Mouse (Mus musculus): Measurements from ENCODE around the gene Sirt3.

Sirt3 gene

DNA sequence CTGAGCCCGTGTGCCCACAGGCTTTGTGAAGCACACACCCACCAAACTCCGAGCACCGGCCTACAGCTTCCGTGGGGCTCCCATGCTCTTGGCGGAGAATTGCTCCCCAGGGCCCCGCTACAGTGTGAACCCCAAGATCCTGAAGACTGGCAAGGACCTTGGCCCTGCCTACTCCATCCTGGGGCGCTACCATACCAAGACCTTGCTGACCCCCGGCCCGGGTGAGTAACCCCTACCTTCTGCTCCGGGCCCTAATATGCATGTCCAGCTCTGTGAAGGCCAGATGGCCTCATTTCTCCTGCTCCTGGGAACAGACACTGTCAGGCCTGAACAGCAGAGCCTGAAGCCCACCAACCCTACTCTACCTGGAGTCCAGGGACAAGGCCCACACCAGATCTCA is 33.5 kb downstream of the Sirt3 start:
- no peak for DNase-seq (ENCODE audit: low read depth, low spot score)

DNA sequence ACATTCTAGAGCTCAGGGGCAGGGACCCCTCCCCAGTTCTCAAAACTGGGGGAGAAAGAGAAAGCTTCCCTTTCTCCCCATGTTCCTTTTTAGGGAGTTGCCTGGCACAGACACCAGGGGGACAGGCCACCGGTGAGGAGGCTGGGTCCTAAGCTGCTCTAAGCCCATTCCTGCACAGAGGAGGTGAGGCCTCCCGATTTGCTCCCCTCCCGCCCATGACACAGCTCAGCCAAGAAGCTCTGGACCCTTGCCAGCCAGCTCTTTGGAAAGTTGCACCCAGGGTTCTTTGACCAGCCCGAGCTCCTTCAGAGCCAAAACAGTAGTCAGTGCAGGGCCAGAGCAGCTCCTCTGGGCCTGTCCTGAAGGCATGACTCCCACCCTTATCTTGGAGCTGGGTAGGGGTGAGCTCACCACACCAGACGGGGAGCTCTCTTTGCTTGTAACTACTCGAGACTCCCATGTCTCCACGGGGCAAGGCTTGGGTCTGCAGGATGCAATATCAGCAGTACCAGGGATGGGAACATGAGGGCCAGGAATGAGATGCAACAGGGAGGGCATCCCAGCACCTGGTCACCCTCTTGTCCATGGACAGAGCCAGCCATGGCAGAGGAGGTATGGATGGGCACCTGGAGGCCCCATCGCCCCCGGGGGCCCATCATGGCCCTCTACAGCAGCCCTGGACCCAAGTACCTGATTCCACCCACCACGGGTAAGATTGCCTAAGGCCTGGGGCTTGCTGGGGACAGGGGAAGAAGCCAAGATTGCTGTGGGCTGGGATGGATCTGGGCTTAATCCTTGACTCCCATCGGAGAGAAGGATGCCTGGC is 34.1 kb downstream of the Sirt3 start, which contains the start of gene Odf3:
Odf3 (plus strand) TSS at position 51 of the 826 bp plus-strand sequence.
- DNase-seq (ENCODE audit: low read depth, low spot score) = no peak

DNA sequence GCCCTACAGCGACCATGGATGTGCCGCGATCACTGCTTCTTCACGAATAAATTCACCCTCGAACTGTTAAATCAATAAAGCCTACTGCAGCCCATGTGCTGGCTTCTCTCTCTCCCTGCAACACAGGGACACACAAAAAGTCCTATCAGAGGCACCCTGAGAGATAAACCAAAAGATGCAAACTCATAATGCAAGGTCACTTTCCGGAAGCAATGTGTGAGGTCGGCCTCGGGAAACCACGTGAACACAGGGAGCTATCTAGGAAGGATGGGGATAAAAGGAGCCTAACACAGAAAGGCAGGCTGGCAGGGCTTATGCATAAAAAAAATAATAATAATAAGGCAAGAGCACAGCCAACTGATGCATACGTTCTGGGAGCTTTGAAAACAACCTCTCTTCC is 35.4 kb downstream of the Sirt3 start:
- no peak for DNase-seq (ENCODE audit: low read depth, low spot score)

DNA sequence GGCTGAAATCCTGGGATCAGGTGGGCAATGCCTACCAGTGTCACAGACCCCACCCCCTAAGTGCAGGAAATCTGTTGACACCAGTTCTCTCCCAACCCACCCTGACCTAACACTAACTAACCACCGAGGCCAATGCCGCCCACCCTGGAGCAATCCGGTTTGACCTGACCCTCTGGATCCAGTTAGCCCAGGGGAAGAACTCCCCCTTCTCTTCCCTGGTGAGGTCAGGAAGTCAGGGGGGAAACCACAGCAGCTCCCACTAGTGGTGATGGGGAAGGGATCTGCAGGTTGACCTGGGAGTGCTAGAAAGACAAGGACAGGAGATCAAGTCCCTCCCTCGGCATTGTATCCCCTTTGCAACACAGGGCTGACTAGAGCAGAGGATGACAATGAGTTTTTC is 36.4 kb downstream of the Sirt3 start:
- DNase-seq (ENCODE audit: low read depth, low spot score) = peak; percentile 62

DNA sequence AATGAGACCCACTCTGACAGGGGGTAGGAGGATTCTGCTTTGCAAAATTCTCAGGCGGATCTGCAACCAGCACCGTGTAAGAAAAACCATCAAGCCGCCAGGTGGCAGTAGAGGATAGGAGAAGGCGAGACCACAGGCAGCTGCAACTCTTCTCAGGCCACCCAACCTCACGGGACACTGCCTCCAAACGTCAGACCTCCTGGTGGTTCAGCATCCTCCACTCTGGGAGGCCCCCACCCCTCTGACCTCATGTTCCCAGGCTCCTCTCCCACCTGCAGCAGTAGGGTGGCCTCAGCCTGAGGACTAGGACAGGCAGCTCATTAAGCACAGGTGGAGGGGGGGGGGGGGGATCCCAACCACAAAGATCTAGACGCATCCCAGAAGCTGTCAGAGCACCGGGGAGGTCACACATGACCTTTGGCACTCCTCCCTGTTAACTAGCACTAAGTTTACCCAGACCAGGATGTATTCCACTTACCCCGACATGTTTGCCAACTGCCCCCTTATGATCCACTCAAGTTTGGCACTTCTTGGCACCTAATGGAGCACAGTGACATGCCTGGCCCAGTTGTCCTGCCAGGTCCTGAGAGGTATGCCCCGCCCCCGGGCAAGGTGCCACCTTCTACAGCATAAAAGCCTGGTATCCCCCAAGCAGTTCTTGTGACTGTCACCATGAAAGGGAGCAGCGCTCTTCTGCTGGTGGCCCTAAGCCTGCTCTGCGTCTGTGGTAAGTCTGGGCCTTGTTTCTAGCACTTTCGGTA is 37.0 kb downstream of the Sirt3 start, which contains the start of gene Scgb1c1:
Scgb1c1 (plus strand) TSS at position 643 of the 761 bp plus-strand sequence.
- peak; percentile 88 for DNase-seq (ENCODE audit: low read depth, low spot score)

DNA sequence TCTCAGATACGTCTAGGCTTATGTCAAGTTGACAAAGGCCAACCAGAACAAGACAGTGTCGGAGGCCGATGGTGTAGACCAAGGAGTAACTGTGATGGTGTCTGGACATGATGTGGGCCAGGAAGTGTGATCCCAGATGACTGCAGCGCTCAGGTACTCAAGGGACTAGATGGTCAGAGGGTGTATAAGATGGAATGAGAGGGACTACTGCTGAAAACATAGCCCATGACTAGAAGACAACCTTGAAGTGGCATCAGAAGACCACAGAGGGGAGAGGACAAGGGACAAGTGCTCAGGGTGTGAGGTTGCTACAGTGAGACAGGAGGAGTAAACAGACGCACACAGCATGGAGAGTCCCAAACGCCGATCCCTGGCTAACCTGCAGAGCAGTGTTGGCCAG is 38.3 kb downstream of the Sirt3 start:
- DNase-seq (ENCODE audit: low read depth, low spot score) = no peak

DNA sequence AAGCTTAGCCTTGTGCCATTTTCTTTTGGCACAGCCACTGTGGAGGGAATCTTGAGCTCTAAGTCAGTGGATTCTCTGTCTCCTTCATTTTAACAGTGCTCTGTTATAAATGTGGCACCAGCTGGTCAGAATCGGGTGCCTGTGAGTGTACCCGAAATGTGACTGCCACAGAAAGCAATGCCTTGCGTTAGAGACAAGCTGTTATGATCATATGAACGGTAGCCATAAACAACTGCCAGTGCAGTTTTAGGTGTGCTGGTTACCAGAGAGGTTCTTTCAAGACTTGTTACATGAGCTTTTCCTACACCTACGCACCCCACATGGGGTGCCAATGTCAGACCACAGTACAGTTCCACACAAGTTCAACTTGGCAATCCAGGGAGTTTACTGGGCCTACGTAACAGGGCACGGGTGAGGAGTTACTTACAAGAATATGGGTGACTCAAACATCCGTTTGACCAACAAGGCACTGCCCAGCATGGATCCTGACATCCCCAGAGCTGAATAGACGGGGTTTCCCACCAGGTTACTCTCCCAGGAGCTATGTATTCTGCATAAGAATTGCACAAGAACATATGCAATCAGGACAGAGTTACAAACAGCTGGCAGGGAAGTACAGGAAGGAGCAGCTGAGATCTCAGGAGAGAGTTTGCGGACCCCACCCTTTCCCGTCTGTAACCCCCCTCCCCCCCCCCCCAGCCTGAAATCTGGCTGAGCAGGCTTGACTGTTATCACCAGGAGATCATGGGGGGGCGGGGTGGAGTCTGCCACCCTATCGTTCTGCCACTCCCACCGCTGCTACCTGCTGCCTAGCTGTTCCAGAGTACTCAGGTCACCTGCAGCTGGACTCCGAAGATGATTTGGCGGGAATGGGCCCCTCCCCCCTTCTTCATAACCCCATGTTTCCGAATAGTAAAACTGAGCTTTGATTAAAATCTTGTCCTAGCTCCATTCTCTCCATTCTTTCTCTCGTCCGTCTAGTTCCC is 41.1 kb downstream of the Sirt3 start:
- peak; percentile 94 for DNase-seq (ENCODE audit: low read depth, low spot score)

DNA sequence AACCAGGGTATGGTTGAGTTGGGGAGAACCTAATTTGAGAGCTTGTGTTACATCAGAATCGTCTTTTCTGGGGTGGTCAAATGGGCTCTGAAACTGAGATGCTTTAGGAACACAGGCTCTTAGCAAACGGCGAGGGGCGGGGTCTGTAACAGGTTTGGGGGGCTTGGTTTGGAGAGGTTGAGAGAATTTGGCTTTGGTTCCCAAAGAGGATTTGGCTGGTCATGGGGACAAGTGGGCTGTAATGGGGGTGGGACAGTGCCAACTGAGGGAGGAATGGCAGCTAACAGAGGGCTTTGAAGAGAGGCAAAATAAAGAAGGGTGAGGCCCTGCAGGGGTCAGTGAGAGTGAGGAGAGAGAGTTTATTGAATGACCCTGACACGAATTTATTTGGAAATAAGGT is 42.6 kb downstream of the Sirt3 start:
- DNase-seq (ENCODE audit: low read depth, low spot score) = no peak

DNA sequence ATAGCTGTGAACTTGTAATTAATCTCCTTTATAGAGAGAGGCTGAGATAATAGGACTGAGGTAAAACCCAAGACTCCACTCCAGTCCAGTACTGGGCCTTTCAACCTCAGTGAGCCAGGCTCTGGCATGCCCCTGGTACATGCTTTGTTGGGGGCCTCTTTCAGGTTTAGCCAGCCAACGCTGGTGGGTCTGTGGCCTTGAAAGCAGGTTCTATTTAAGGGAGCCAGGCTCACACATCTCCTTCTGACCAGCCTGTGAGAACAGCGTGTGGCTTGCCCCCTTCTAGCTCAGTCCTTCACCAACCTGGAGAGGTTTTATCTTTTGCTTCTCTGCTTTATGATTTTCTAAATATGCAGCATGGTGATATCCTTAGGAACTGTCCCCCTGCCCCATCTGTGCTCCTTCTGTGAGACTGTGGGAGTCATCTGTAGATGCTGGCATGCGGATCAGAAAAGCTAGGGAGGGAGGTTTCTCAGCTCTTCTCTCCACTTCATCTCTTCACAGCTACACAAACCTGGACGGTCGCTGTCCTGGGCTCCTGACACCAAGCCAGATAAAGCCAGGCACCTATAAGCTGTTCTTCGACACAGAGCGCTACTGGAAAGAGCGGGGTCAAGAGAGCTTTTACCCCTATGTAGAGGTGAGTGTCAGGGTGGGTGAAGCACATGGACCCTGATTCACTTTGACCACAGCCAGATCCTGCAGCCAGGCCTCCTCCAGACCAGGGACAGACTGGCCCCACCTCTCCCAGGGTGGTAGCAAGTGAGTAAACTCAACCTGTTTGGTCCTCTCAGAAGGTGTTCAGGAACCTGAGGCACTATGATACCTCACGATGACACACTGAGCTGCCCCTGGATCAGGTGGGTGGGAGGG is 45.6 kb downstream of the Sirt3 start:
- no peak for DNase-seq (ENCODE audit: low read depth, low spot score)

DNA sequence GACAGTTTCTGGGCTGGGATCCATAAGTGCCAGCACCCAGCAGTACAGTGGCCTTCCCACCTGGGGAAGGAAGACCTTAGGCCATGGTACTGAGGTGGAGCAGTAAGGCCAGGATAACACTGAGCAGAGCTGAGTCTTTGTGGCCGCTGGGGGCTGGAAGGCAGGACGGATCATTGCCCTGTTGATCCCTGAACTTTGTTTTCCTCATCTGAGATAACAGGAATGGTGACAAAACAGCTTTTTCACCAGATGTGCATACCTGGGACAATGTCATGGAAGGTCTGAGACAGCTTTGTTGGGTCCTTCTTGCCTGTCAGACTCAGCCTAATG is 46.4 kb downstream of the Sirt3 start:
- DNase-seq (ENCODE audit: low read depth, low spot score) = no peak

DNA sequence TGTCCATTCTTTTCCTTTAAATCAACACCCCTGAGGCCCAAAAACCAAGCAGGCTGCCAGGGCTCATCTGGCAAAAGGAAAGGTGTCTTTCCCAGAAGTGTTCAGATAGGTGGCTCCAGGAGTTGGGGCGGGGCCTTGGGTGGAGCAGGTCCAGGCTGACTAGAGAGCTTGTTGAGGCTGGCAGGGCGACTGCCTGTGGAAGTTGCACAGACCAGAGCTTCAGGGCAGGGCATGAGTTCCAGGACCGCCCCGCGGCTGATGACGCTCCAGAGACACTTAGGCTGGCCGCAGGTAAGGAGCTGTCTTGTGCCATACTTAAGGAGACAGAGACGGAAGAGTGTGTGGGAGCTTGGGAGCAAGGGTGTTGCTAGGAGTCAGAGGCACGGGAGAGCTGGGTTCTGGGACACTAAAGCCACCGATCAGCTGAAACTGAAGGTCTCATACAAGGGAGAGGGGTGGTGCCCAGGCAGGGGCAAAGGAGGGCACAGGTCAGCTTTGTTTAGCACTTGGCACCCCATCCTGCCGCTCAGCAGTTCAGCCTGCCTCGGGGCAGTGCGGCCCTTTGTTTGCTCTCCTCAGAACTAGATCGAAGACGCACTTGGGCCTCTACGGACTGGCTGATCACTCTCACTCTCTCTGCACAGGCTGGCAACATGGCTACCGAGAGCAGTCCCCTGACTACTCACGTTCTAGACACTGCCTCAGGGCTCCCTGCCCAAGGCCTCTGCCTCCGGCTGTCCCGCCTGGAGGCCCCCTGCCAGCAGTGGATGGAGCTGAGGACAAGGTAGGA is 46.9 kb downstream of the Sirt3 start, which contains the start of gene Urah:
Urah (plus strand) TSS at position 51 of the 790 bp plus-strand sequence.
- peak; percentile 74 for DNase-seq (ENCODE audit: low read depth, low spot score)

DNA sequence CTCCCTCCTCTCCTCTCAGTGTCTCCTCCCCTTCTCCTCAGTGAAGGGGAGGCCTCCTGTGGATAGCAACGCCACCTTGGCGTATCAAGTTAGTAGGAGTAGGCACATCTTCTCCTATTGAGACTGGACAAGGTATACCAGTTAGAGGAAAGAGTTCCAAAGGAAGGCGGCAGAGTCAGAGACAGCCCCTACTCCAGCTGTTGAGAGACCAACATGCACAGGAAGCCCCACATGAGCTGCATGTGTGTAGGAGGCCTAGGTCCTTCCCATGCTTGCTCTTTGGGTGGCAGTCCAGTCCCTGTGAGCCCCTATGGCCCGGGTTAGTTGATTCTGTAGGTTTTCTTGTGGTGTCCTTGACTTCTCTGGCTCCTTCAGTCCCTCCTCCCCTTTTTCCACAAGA is 48.8 kb downstream of the Sirt3 start:
- no peak for DNase-seq (ENCODE audit: low read depth, low spot score)

DNA sequence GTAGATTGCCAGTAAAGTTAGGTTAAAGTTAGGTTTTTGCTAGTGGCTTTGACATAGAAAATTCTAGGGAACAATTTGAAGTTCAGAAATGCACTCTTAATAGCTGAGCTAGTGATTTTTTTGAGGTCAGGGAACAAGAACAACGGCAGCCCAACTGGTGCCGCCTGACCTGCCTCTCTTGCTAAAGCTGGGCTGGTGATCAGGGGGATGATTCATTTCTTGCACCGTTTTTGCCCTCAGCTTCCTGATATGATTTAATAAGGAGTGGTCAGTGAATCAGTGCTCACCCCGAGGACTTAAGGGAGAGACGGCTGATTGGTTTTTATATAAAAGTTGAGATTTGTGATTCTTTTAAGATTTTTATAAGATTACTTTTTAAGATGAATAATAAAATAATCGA is 50.7 kb downstream of the Sirt3 start:
- no peak for DNase-seq (ENCODE audit: low read depth, low spot score)

DNA sequence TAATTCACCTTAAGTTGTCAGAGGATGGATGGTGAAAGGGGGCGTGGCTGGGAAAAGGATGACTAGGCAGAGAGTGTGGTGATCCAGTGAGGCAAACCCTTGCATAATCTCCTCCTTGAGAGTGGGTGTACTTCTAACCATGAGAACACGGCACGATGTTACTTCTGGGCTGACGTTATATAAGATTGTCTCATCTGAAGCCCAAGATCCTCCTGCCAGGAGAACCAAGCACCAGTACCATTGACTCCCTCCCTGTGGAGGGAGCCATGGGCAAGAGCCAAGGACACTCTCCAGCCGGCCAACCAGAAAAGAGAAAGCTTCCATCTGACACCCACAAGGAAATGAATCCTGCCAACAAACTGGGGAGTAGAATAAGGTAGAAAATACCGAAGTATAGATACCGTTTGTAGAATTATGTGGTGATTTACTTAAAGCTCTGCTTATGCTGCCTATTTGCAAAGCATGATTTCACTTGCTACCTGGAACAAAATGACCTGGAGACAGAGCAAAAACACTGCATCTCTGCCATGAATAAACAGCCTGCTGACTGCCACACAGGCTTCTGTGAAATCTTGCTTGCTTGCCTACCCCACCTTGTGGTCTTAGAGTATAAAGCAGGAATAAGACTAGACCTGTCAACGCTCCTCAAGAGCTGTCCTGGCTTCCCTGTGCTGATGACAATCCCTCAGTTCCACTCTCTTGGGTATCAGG is 53.8 kb downstream of the Sirt3 start:
- DNase-seq (ENCODE audit: low read depth, low spot score) = peak; percentile 77

DNA sequence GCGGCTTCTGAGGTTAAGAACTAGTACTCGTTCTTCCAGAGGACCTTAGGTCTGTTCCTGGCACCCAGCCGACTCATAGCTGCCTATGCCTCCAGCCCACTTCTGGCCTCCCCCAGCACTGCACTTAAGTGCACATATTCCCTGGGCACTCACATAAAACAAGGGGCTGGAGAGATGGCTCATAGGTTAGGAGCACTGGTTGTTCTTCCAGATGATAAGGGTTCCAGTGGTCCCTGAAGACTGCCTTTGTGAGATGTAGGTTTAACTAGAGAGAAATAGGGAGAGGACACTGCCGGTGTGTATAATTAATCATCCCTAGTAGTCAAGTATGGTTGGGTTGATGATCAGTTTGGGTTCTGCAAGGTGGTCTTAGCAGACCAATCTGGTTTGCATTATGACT is 59.4 kb downstream of the Sirt3 start:
- no peak for DNase-seq (ENCODE audit: low read depth, low spot score)

DNA sequence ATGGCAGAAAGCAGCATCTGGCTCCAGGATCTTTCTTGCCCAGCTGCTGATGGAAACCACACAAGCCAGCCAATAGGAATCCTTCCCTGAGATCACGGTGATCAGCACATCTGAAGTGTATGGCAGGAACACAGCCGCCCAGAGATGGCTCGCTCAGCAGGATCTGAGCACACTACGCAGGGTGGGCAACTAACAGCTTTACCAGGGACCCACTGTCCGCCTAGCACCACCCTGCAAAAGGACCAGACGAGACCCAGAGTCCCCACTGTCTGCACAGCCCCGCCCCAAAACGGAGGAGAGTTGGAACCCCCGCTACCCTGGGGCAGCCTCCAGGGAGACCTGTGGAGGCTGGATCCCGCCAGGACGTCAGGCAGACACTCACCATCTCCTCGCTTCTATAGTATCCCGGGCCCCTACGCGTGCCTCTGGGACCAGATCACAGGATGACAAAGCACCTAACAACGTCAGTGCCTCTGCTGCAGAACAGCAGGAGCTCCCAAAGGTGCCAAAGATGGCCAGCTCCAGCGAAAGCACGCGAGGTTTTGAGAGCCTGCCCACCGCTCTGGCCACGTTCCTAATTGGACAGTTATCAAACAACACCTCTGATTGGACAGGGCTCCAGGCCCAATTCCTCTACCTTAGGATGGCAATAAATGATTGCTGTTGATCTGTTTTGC is 60.3 kb downstream of the Sirt3 start, which contains the start of gene Zfp941:
Zfp941 (minus strand) TSS at position 526 of the 677 bp plus-strand sequence.
- DNase-seq (ENCODE audit: low read depth, low spot score) = peak; percentile 94

DNA sequence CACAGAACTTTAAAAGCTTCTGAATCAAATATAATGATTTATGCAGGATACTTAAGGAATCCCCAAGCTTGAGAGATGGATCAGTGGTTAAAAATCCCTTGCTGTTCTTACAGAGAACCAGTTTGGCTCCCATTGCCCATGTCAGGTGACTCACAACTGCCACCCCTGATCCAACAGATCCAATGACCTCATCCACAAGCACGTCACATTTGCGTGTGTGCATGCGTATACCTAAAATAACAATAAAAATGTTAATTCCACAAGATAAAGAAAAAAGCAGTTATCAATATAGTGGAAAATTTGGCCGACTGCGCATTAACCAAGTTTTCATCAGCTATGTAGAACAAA is 60.8 kb downstream of the Sirt3 start:
- DNase-seq (ENCODE audit: low read depth, low spot score) = no peak

DNA sequence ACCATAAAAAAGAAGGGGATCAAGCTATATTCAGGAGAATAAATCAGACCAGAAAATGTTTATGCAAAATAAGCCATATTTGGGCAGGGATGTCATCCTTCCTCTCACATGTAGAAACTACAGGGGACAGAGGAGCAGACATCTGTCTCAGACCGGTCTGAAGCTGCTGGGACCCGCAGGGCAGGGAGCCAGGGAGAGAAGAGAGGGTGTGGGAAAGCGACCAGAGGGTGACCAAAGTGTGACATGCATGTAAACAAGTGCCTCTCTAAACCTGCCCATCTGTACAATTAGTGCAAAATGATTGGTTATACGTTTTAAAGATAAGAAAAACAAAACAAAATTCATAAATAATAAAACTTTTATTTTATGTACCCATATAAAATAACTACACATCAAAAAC is 61.9 kb downstream of the Sirt3 start:
- no peak for DNase-seq (ENCODE audit: low read depth, low spot score)
